Comparison of ENCODE assay signal across 18 mouse cellular contexts in the genomic region with DNA sequence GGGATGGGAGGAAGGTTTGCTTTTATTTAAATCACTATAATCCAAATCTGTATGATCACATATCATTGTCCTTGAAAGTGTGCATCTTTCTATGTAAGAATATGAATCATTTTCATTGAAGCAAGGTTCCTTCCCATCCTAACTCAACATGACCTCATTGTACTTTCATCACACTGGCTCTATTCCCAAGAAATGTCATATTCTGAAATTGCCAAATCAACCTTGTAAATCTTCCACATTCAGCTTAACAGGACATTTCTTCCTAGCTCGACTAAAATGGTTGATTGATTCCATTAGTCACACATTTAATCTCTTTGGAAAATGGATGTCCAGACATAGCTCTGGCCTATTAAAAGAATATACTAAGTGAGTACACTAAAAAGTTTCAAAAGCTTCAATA.
"Had no signal": no experiment of that assay in that cellular context is flagged by ENCODE, and none has a peak within 500 bp of the region (broad histone marks: within the 10 kb centered on the region; RNA-seq: fewer than 3 reads in every experiment).

No protein-coding gene starts in this region.

- H3K4me1 ChIP-seq: liver, embryonic 15.5 days; lung, embryonic 15.5 days; megakaryocyte, embryonic 14.5 days; midbrain, embryonic 12.5 days; neural tube, embryonic 12.5 days; stomach, embryonic 15.5 days had no signal

- H3K4me3 ChIP-seq: liver, embryonic 15.5 days; lung, embryonic 15.5 days; megakaryocyte, embryonic 14.5 days; midbrain, embryonic 12.5 days; neural tube, embryonic 12.5 days; stomach, embryonic 15.5 days had no signal

- DNase-seq: liver, postnatal 0 days; lung, adult 2 months; lung, postnatal 14 days; lung, postnatal 36 days; midbrain, embryonic 14.5 days; right cerebral cortex, postnatal 14 days; thymus, adult 18-20 months; thymus, postnatal 14 days; thymus, postnatal 36 days had no signal

- H3K9me3 ChIP-seq: liver, embryonic 15.5 days; lung, embryonic 15.5 days; midbrain, embryonic 12.5 days; neural tube, embryonic 12.5 days; stomach, embryonic 15.5 days had no signal

- H3K27me3 ChIP-seq: liver, embryonic 15.5 days; lung, embryonic 15.5 days; megakaryocyte, embryonic 14.5 days; midbrain, embryonic 12.5 days; neural tube, embryonic 12.5 days; stomach, embryonic 15.5 days had no signal

- ATAC-seq: liver, postnatal 0 days; lung, postnatal 0 days; midbrain, embryonic 16.5 days had no signal

- H3K27ac ChIP-seq: liver, embryonic 15.5 days; lung, embryonic 15.5 days; macrophage; midbrain, embryonic 12.5 days; neural tube, embryonic 12.5 days; stomach, embryonic 15.5 days had no signal

- H3K9ac ChIP-seq: liver, embryonic 15.5 days; liver, postnatal 0 days; lung, embryonic 15.5 days; midbrain, embryonic 12.5 days; neural tube, embryonic 12.5 days; stomach, embryonic 15.5 days had no signal

- H3K36me3 ChIP-seq: liver, embryonic 15.5 days; lung, embryonic 15.5 days; midbrain, embryonic 12.5 days; neural tube, embryonic 12.5 days; stomach, embryonic 15.5 days had no signal

- H3K4me2 ChIP-seq: liver, embryonic 15.5 days; lung, embryonic 15.5 days; midbrain, embryonic 12.5 days; neural tube, embryonic 12.5 days; stomach, embryonic 15.5 days had no signal
